Mouse (Mus musculus) liver, postnatal 0 days (tissue): ENCODE data around the gene Gm20388.

Source experiments
- CTCF ChIP-seq: sonication (generic); IDR thresholded peaks from 2 replicates; pipeline ENCODE4 v1.5.1; 2016; ENCODE audit warnings: antibody characterized with exemption, low read depth
- EP300 ChIP-seq: IDR thresholded peaks from 2 replicates; pipeline ENCODE4 v1.6.1; 2016; ENCODE audit warnings: antibody characterized with exemption, low read depth, mild to moderate bottlenecking

DNA sequence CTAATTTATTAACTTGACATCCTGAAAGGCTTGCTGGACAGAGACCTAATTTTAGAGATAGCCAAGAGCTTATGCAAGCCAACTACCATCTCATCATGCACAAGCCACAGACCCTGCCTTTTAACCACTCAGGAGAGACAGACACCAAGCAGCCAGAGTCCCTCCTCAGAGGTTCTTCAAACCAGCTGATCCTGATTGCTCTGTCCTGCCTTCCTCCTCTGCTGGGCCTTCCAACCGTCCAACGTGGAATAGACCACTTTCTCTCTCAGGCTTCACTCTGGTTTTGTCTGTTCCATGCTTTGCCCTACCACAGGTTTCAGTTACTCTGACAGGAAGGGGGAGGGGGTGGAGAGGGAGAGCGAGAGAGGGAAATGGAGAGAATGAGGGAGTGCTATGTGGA is 3006.1 kb downstream of the Gm20388 start:
- no peak for TF ChIP-seq CTCF
- no peak for TF ChIP-seq EP300
